Mouse (Mus musculus) kidney, embryonic 16.5 days (tissue): Measurements from ENCODE around the gene Ddt. TPM values are rescaled to one million over a fixed set of nuclear protein-coding genes. Genes with fewer than 3 reads are reported as not detected.

Experiments
- ATAC-seq: fragments of 200-750 bp; cut with Nextera tagmentation; 2 replicates; pipeline ENCODE4 v1.8.0; 2017; ENCODE audit warnings: moderate TSS enrichment; ENCODE audit not compliant: low FRiP score, low TSS enrichment
- H3K27ac ChIP-seq: fragments of 300-500 bp; sonication (generic); 2 replicates; pipeline ENCODE4 v1.5.1; 2014; ENCODE audit warnings: low read length
- H3K27me3 ChIP-seq: fragments of 300-500 bp; sonication (generic); 2 replicates; pipeline ENCODE4 v1.6.1; 2014; ENCODE audit warnings: low read length, control low read depth, mixed read lengths; ENCODE audit not compliant: insufficient read depth
- H3K36me3 ChIP-seq: fragments of 300-500 bp; sonication (generic); 2 replicates; pipeline ENCODE4 v1.6.1; 2014; ENCODE audit warnings: low read length, control low read depth, mixed read lengths; ENCODE audit not compliant: insufficient read depth
- H3K4me1 ChIP-seq: fragments of 300-500 bp; sonication (generic); 2 replicates; pipeline ENCODE4 v1.6.1; 2014; ENCODE audit warnings: low read length, control low read depth, mixed read lengths; ENCODE audit not compliant: insufficient read depth
- H3K4me2 ChIP-seq: fragments of 300-500 bp; sonication (generic); replicated peaks from 2 replicates; pipeline ENCODE4 v1.6.1; 2014; ENCODE audit warnings: low read depth, low read length
- H3K4me3 ChIP-seq: fragments of 300-500 bp; sonication (generic); 2 replicates; pipeline ENCODE4 v1.5.1; 2014; ENCODE audit warnings: mild to moderate bottlenecking, low read length
- H3K9ac ChIP-seq: fragments of 300-500 bp; sonication (generic); replicated peaks from 2 replicates; pipeline ENCODE4 v1.6.1; 2014; ENCODE audit warnings: low read length
- H3K9me3 ChIP-seq: fragments of 300-500 bp; sonication (generic); 2 replicates; pipeline ENCODE4 v1.6.1; 2016; ENCODE audit warnings: low read length, control low read depth
- WGBS: fragments of 180-500 bp; shearing (Covaris S2); extraction: QIAGEN DNeasy Blood & Tissue Kit; methylation state at CpG from one replicate; pipeline ENCODE4 v1.1.7; 2014; 5-methylcytosine and 5-hydroxymethylcytosine counted together
- polyA plus RNA-seq: library from polyadenylated mRNA; unstranded; fragments of >200 nt; fragmentation: Nextera tagmentation; extraction: Ambion mirVana; gene quantifications from 2 replicates; pipeline ENCODE4 v1.2.1, GENCODE M21; 2015

The Ddt gene
- polyA plus RNA-seq, result 80.2 and 86.9 TPM in 2 replicates

DNA sequence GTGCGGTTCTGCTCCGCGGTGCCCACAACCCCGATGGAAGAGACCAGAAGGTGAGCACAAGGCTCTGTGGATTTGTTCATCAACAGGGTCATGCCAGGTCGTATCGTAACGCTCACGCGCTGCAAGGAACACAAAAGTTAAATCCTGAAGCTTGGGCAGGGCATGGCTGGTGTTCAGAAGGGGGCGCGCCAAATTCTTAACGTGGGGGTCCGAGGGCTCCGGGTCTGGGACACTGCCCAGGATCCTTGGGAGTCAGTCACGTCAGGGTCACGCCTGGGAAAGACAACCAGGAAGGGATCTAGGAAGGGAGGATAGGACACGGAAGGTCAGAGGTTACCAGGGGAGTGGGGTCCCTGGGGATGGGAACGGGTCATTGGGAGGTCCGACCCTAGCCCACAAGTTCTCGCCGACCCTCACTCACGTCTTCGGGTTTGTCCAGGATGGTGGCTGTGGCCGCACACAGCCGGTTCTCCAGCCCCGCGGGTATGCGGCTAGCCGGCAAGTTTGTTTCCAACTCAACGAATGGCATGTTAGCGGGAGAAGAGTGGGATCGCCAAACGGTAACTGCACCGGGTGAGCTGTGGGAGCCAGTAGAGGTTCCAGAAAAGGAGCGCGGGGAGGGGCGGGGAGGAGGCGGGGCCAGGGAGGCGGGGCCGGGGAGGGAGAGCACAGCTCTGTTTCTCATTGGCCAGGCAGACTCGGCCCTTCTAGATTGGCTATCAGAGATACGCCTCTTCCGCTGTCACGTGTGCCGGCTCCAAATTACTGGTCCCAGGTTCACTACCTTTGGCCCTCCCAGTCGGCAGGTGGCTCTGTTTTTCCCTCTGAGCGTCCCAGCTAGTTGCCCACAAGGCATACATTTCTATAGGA lies at the start of gene Ddt:
Gene Ddt, minus strand, starts transcription at position 620 of the 870 bp plus-strand sequence.
- peak; percentile 98 for ATAC-seq
- peak within 1 kb of the TSS; percentile 80 for H3K9ac ChIP-seq
- H3K4me1 ChIP-seq, result peaks cover 7% of the 10 kb centered on the region
- peak within 1 kb of the TSS; percentile 78 for H3K4me3 ChIP-seq
- H3K27me3 ChIP-seq, result no peaks in the 10 kb centered on the region
- peak within 1 kb of the TSS; percentile 98 for H3K4me2 ChIP-seq
- H3K27ac ChIP-seq, result peak within 1 kb of the TSS; percentile 84
- under 1% methylated on average over 46 of the region's 47 CpGs for WGBS
- H3K9me3 ChIP-seq, result no peaks in the 10 kb centered on the region
- H3K36me3 ChIP-seq, result no peaks in the 10 kb centered on the region

DNA sequence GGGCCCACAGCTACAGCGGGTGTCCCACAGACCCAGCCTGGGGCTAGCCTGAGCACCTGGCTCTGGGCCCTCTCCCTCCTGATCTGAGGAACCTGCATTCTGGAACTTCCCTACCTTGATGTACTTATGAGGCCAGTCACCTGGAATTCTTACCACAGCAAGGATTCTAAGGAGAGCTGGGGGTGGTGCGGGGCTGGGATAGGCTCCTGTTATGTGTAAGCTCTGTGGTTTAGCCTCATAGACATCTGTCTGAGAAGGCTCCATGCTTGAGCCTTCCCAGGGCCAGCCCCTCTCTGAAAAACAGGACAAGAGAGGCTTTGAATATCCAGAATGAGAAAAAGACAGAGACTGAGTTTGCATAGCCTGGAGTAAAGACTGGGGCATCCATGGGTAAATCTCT lies 49.2 kb upstream of the Ddt start, which contains the start of gene Gstt4:
Gene Gstt4, minus strand, starts transcription at position 101 of the 400 bp plus-strand sequence.
- H3K27me3 ChIP-seq, result no peaks in the 10 kb centered on the region
- no peak within 1 kb of the TSS for H3K9ac ChIP-seq
- H3K27ac ChIP-seq, result no peak within 1 kb of the TSS
- no peak within 1 kb of the TSS for H3K4me2 ChIP-seq
- no peak within 1 kb of the TSS for H3K4me3 ChIP-seq
- H3K4me1 ChIP-seq, result no peaks in the 10 kb centered on the region
- ATAC-seq, result no peak
- WGBS, result 89% methylated on average over 2 of the region's 2 CpGs
- H3K36me3 ChIP-seq, result no peaks in the 10 kb centered on the region
- no peaks in the 10 kb centered on the region for H3K9me3 ChIP-seq

DNA sequence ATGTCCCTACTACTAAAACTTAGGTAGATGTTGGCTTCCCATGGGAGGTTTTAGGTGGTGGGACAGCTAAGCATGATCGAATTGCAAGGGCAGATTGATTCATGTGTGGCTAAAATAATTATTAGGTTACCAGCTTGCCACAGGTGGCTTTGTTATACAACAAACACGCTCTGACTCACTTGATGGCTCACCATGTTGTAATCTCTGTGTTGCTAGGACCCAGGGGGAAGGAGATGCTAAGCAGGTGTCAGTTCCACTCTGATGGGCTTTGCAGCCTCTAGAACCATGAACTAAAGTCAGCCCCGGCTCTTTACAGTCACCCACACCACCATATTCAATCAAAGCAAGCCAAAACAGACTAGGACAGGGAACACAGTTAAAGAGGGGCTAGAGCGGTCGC lies 46.7 kb upstream of the Ddt start:
- no peaks in the 10 kb centered on the region for H3K4me1 ChIP-seq
- no peak overlapping the region for H3K4me2 ChIP-seq
- no peaks in the 10 kb centered on the region for H3K36me3 ChIP-seq
- H3K27ac ChIP-seq, result no peak overlapping the region
- no peaks in the 10 kb centered on the region for H3K27me3 ChIP-seq
- no peak overlapping the region for H3K9ac ChIP-seq
- 76% methylated on average over 5 of the region's 5 CpGs for WGBS
- H3K4me3 ChIP-seq, result no peak overlapping the region
- H3K9me3 ChIP-seq, result no peaks in the 10 kb centered on the region
- ATAC-seq, result no peak

DNA sequence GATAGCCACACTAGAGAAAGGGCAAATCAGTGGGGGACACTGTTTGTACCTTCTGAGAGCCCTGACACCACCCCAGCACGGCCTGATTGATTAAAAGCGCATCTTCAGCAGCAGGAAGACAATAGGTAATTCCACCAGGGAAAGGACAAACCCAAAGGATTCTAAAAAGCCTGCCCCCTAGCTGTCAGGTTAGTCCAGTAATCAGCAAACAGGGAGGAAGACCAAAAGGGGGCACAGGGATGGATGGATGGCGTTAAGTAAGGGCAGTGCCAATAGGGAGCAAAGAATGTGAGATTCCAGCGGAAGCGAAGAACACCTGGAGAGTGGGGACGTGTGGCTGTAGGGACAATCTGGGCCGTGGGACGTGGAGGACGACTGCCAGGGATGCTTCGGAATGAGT lies 45.4 kb upstream of the Ddt start:
- H3K4me3 ChIP-seq, result no peak overlapping the region
- H3K27ac ChIP-seq, result no peak overlapping the region
- H3K27me3 ChIP-seq, result no peaks in the 10 kb centered on the region
- no peak overlapping the region for H3K4me2 ChIP-seq
- H3K9me3 ChIP-seq, result no peaks in the 10 kb centered on the region
- ATAC-seq, result no peak
- 62% methylated on average over 10 of the region's 10 CpGs for WGBS
- no peaks in the 10 kb centered on the region for H3K4me1 ChIP-seq
- H3K9ac ChIP-seq, result no peak overlapping the region
- no peaks in the 10 kb centered on the region for H3K36me3 ChIP-seq

DNA sequence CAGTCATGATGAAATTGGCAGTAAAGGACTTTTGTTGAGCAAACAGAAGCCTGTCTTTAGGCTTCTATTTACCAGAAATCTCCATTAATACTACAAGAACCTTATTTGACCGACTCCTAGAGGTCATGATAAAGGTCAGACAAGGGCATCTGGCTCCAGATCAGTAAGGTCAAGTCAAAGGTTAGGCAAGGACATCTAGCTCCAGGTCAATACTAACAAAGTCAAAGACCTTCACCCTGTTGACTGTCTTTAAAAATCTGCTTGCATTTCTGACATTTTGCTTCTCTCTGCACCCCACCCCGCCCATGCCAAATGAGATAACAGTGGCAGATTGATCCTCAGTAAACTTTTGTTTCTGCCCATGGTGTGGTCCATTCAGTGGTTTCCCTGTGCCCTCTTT lies 31.0 kb upstream of the Ddt start:
- Histone ChIP-seq H3K4me2 (no peak overlapping the region), H3K4me1 (no peaks in the 10 kb centered on the region), H3K36me3 (no peaks in the 10 kb centered on the region), H3K27ac (no peak overlapping the region), H3K4me3 (no peak overlapping the region), H3K27me3 (no peaks in the 10 kb centered on the region; the same call in 1 of the 2 replicates), H3K9me3 (no peaks in the 10 kb centered on the region), H3K9ac (no peak overlapping the region)
- WGBS, result 77% methylated on average over 2 of the region's 2 CpGs
- no peak for ATAC-seq

DNA sequence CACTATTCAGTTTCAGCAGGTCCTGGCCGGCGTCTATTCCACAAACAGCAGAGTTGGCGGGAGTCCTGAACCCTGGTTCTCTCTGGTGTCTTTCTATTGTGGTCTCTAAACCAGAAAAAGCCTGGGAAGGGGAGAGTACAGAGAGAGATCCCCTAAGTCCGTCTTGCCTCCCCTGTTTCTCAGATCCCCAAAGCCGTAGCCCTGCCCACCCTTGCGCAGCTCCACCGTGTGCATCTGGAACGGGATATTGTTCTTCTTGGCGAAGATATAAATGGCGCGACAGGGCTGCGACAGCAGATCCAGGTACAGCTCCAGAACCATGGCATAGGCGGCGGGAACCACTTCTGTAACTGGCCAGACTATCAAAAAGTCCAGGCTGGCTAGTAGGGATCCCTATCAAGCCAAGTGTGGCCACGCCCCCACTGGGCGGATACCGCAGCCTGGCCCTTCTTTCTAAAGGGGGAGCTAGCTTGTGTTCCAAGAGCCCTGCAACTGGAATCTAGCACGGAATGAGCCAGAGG lies 25.0 kb upstream of the Ddt start, which contains the start of gene Gstt1:
Gene Gstt1, minus strand, starts transcription at position 409 of the 521 bp plus-strand sequence.
- peak within 1 kb of the TSS; percentile 53 for H3K4me3 ChIP-seq
- H3K9me3 ChIP-seq, result no peaks in the 10 kb centered on the region
- 3% methylated on average over 18 of the region's 18 CpGs for WGBS
- H3K4me2 ChIP-seq, result peak within 1 kb of the TSS; percentile 91
- ATAC-seq, result peak; percentile 44; the same call in 1 of the 2 replicates
- H3K4me1 ChIP-seq, result peaks cover 25% of the 10 kb centered on the region
- peak within 1 kb of the TSS; percentile 69 for H3K9ac ChIP-seq
- H3K27me3 ChIP-seq, result no peaks in the 10 kb centered on the region; the same call in 1 of the 2 replicates
- no peaks in the 10 kb centered on the region for H3K36me3 ChIP-seq
- peak within 1 kb of the TSS; percentile 61; the same call in 1 of the 2 replicates for H3K27ac ChIP-seq

DNA sequence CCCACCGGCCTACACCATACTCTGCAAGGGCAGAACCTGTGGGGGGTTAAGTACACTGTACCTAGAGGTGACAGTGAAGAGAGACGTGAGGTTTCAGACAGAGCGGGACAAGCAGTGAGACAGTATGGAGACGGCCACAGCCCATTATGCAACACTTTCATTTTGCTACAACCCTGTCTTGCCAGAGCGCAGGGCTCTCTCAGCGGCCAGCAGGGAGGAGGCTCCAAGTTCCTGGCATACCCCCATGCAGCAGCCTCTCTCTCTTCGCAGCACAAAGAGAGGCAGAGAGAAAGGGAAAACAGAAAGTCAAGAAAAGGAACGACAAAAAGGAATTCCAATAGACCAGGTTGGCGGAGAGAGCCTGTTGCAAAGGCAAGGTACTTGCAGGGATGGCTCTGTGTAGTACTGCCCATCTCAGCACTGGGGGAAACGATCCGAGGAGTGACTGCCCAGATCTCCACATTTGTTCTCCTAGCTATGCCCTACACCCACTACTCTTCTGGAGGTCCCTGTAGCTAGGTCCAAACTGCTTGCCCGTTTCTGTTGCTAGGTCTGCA lies 24.5 kb upstream of the Ddt start:
- no peaks in the 10 kb centered on the region; the same call in 1 of the 2 replicates for H3K27me3 ChIP-seq
- H3K27ac ChIP-seq, result peak overlapping the region; percentile 61; the same call in 1 of the 2 replicates
- 3% methylated on average over 12 of the region's 12 CpGs for WGBS
- ATAC-seq, result peak; percentile 59
- peak overlapping the region; percentile 53 for H3K4me3 ChIP-seq
- H3K9ac ChIP-seq, result peak overlapping the region; percentile 69
- no peaks in the 10 kb centered on the region for H3K9me3 ChIP-seq
- no peaks in the 10 kb centered on the region for H3K36me3 ChIP-seq
- H3K4me2 ChIP-seq, result peak overlapping the region; percentile 91
- H3K4me1 ChIP-seq, result peaks cover 25% of the 10 kb centered on the region

DNA sequence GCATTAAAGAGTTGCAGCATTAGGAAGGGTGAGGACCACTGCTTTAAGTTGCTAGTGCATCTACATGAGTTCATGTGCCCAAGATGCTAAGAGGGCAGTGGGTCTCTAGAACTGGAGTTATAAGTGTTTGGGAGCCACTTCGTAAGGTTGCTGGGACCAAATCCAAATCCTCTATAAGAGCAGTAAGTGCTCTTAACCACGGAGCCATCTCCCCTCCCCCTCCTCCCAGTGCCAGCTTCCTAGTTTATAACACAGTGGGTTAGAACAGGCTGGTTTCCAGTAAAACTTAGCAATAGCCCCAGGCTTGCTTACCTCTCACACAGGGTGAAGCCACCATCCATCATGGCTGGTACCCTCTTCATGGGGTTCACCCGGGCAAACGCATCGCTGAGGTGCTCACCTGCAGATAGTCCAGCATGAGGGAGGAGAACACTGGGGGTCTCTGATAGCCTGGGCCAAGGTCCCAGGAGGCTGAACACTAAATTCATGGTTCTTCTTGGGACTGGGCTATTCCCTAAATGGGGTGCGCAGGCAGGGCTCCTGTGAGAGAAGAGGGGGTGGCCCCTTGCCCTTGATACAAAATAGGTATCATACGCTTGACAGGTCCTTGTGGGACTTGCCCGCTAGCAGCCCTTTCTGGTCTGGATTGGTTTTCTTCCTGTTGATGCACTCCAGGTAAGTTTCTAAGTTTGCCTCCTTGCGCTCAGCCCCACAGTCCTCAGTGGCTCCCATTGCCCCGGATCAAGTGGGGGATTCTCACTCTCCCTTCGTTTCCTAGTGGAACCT lies 23.7 kb upstream of the Ddt start:
- no peaks in the 10 kb centered on the region; the same call in 1 of the 2 replicates for H3K27me3 ChIP-seq
- peak overlapping the region; percentile 91 for H3K4me2 ChIP-seq
- H3K4me3 ChIP-seq, result peak overlapping the region; percentile 53
- no peak overlapping the region for H3K27ac ChIP-seq
- H3K9me3 ChIP-seq, result no peaks in the 10 kb centered on the region
- peak overlapping the region; percentile 69; the same call in 1 of the 2 replicates for H3K9ac ChIP-seq
- 0 out of 2 replicates have a peak, but pooled peaks have one; percentile 2 for ATAC-seq
- H3K36me3 ChIP-seq, result no peaks in the 10 kb centered on the region
- 50% methylated on average over 11 of the region's 11 CpGs for WGBS
- H3K4me1 ChIP-seq, result peaks cover 25% of the 10 kb centered on the region

DNA sequence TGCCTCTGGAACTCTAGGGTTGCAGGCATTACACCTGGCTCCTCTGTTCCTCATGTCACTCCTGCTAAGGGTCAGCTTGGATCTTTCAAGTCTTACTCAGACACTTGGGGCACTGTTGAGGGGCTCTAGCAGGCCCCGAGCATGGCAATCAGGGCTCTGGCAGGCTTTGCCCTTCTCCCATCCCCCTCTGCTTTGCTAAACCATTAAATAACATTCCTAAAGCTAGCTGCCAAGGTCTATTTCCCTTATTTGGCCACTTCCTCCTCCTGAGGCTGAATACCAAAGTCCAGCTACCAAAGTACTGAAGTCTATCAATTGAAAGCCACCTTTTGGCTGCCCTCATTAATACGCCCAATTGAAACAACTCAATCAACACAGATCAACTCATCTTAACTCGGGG lies 21.7 kb upstream of the Ddt start:
- Histone ChIP-seq H3K27ac (peak overlapping the region; percentile 68), H3K4me2 (no peak overlapping the region)
- 26% methylated on average over 3 of the region's 3 CpGs for WGBS

More for the DNA sequence above, 21.7 kb upstream of the Ddt start:
- peak; percentile 58; the same call in 1 of the 2 replicates for ATAC-seq
- no peaks in the 10 kb centered on the region for H3K9me3 ChIP-seq
- H3K4me1 ChIP-seq, result peaks cover 25% of the 10 kb centered on the region
- H3K4me3 ChIP-seq, result no peak overlapping the region
- H3K36me3 ChIP-seq, result no peaks in the 10 kb centered on the region
- H3K27me3 ChIP-seq, result no peaks in the 10 kb centered on the region
- H3K9ac ChIP-seq, result no peak overlapping the region; the same call in 1 of the 2 replicates
